Mouse (Mus musculus): Measurements from ENCODE around the gene Ccdc113. TPM values are rescaled to one million over a fixed set of nuclear protein-coding genes. Genes with fewer than 3 reads are reported as not detected.
"Not testable (repeated sequence)": the region's sequence is repeated elsewhere in the genome, so short reads cannot be mapped to it uniquely, and the experiment has no call there.

Ccdc113 gene
- polyA plus RNA-seq, 1 experiment from 2014 or later, result 1.0 TPM

- CTCF ChIA-PET, result interaction anchor here (1.4 to 1.8 kb wide), 2 partner anchors 92 to 95 kb away, joined by 3 to 10 read pairs; no protein-coding TSS in a partner anchor
- in situ Hi-C loops (cut with MboI; ENCODE audit: low pct_unique_long_range_greater_than_20kb), result loop anchor here (5.0 to 10.0 kb wide), 3 partner anchors 95 to 305 kb away; no protein-coding TSS in a partner anchor
These were observed 68.3 kb downstream of the Ccdc113 start for GRCm38 (mm10) chr8:95602168-95602567.

GRCm38 (mm10) chr8:95606509-95606908, 72.6 kb downstream of the Ccdc113 start:
- in situ Hi-C loops (cut with MboI; ENCODE audit: low pct_unique_long_range_greater_than_20kb), result loop anchor here (10.0 kb wide), 1 partner anchor 228 kb away; no protein-coding TSS in a partner anchor
- POLR2A ChIA-PET; ATAC-seq; DNase-seq (ENCODE audit: low read depth, low spot score): not testable (repeated sequence)
- CTCF ChIA-PET, result interaction anchor here (2.9 to 5.4 kb wide), 2 partner anchors 91 kb away, joined by 13 to 31 read pairs; no protein-coding TSS in a partner anchor
- peaks cover 33% of the 10 kb centered on the region for H3K27me3 ChIP-seq
- peak; percentile 36 for TF ChIP-seq CTCF (IDR thresholded peaks at IDR 0.05)

More at GRCm38 (mm10) chr8:95602168-95602567, 68.3 kb downstream of the Ccdc113 start:
- no peak for DNase-seq (ENCODE audit: low read depth, low spot score)
- POLR2A ChIA-PET, result no interaction called here
- peaks cover 13% of the 10 kb centered on the region for H3K27me3 ChIP-seq
- peak; percentile 50 for TF ChIP-seq CTCF (IDR thresholded peaks at IDR 0.05)
- no peak for ATAC-seq

GRCm38 (mm10) chr8:95607210-95607609, 73.3 kb downstream of the Ccdc113 start:
- in situ Hi-C loops (cut with MboI; ENCODE audit: low pct_unique_long_range_greater_than_20kb), result loop anchor here (10.0 kb wide), 1 partner anchor 228 kb away; no protein-coding TSS in a partner anchor
- ATAC-seq (no peak), DNase-seq (ENCODE audit: low read depth, low spot score) (no peak)
- POLR2A ChIA-PET, result interaction anchor here (0.6 kb wide), 1 partner anchor 8 kb away, joined by 3 read pairs; no protein-coding TSS in a partner anchor
- H3K27me3 ChIP-seq, result peaks cover 33% of the 10 kb centered on the region
- TF ChIP-seq CTCF (IDR thresholded peaks at IDR 0.05), result no peak
- CTCF ChIA-PET, result interaction anchor here (1.4 to 5.4 kb wide), 2 partner anchors 90 to 308 kb away, joined by 3 to 31 read pairs; no protein-coding TSS in a partner anchor

Other genes with a start within 250 kb of the Ccdc113 start
- 0.15 TPM for gene Cngb1, start 227.5 kb upstream of the Ccdc113 start, polyA plus RNA-seq (2021)
- not detected for gene Tepp, start 223.5 kb upstream of the Ccdc113 start, polyA plus RNA-seq (2021)
- 12.3 TPM for gene Zfp319, start 202.1 kb upstream of the Ccdc113 start, polyA plus RNA-seq (2021)
- 37.8 TPM for gene Usb1, start 201.8 kb upstream of the Ccdc113 start, polyA plus RNA-seq (2021)
- 8.1 TPM for gene Mmp15, start 181.8 kb upstream of the Ccdc113 start, polyA plus RNA-seq (2021)
- 64.5 TPM for gene Cfap20, start 99.2 kb upstream of the Ccdc113 start, polyA plus RNA-seq (2021)
- gene Csnk2a2, start 44.0 kb upstream of the Ccdc113 start, polyA plus RNA-seq (2021), result 87.3 TPM
- gene Prss54, start 42.3 kb downstream of the Ccdc113 start, polyA plus RNA-seq (2021), result not detected
- gene Gins3, start 99.4 kb downstream of the Ccdc113 start, polyA plus RNA-seq (2021), result 5.8 TPM
- 26.6 TPM for gene Ndrg4, start 142.9 kb downstream of the Ccdc113 start, polyA plus RNA-seq (2021)
- gene Setd6, start 181.8 kb downstream of the Ccdc113 start, polyA plus RNA-seq (2021), result 36.3 TPM

Measured in Patski (cell line).